Comparison of ENCODE assay signal across 32 mouse cellular contexts in genomic region chr6:141857735-141858531, GRCm38 (mm10). TPM values are rescaled to one million over a fixed set of nuclear protein-coding genes. Genes with fewer than 3 reads are reported as not detected.
A peak's percentile ranks its signal among the peaks of the same experiment; 100 is the strongest.
DNase-seq lines count a peak whose midpoint lies in the region; ATAC-seq and TF ChIP-seq lines count a peak whose summit lies in the region.
"Had no signal": no experiment of that assay in that cellular context is flagged by ENCODE, and none has a peak within 500 bp of the region (broad histone marks: within the 10 kb centered on the region; RNA-seq: fewer than 3 reads in every experiment).

No protein-coding gene starts in this region.

- peak; percentile 29 for DNase-seq in hindbrain, postnatal 0 days (ENCODE audit: low spot score)
- no peak for DNase-seq in hindbrain, embryonic 11.5 days (ENCODE audit: low spot score)
- DNase-seq in lung, embryonic 14.5 days = peak; percentile 71
- DNase-seq in lung, postnatal 4 days = no peak
- DNase-seq in urinary bladder, postnatal 14 days (ENCODE audit: low spot score) = peak; percentile 10
- DNase-seq in urinary bladder, postnatal 10 days (ENCODE audit: low spot score) = no peak
- DNase-seq in ovary, postnatal 14 days (ENCODE audit: low spot score) = no peak
- DNase-seq: adrenal gland, postnatal 10 days; cerebellum, adult 9-10 months; forebrain, postnatal 0 days; gastrocnemius, postnatal 10 days; heart, postnatal 14 days; kidney, adult 8-10 months; right cerebral cortex, adult 18-20 months; spleen, adult 18-20 months; thymus, postnatal 14 days had no signal

- H3K36me3 ChIP-seq in hindbrain, postnatal 0 days (ENCODE audit: insufficient read depth, low read length) = no peaks in the 10 kb centered on the region
- no peaks in the 10 kb centered on the region for H3K36me3 ChIP-seq in hindbrain, embryonic 11.5 days (ENCODE audit: control insufficient read depth, insufficient read depth, low read length)
- H3K36me3 ChIP-seq in lung, embryonic 14.5 days (ENCODE audit: insufficient read depth) = no peaks in the 10 kb centered on the region
- H3K36me3 ChIP-seq: hindbrain, embryonic 10.5 days; intestine, embryonic 15.5 days; midbrain, embryonic 10.5 days had no signal

- H3K9ac ChIP-seq in hindbrain, postnatal 0 days (replicated peaks; ENCODE audit: low read length) = no peak overlapping the region
- H3K9ac ChIP-seq in hindbrain, embryonic 11.5 days (ENCODE audit: low read depth, low read length) = no peak overlapping the region
- no peak overlapping the region for H3K9ac ChIP-seq in lung, embryonic 14.5 days
- H3K9ac ChIP-seq: forebrain, postnatal 0 days; intestine, embryonic 15.5 days had no signal

- no peak overlapping the region for H3K4me3 ChIP-seq in hindbrain, postnatal 0 days (ENCODE audit: low read length)
- no peak overlapping the region for H3K4me3 ChIP-seq in hindbrain, embryonic 11.5 days (ENCODE audit: low read depth, low read length)
- no peak overlapping the region for H3K4me3 ChIP-seq in lung, embryonic 14.5 days (ENCODE audit: low read depth, low read length)
- H3K4me3 ChIP-seq: erythroblast, embryonic 14.5 days; hindbrain, embryonic 10.5 days; intestine, embryonic 15.5 days; midbrain, embryonic 10.5 days had no signal

- no peaks in the 10 kb centered on the region for H3K4me1 ChIP-seq in hindbrain, postnatal 0 days (ENCODE audit: insufficient read depth, low read length)
- H3K4me1 ChIP-seq in hindbrain, embryonic 11.5 days (replicated peaks; ENCODE audit: control insufficient read depth, insufficient read depth, low read length) = no peaks in the 10 kb centered on the region
- no peaks in the 10 kb centered on the region for H3K4me1 ChIP-seq in lung, embryonic 14.5 days (ENCODE audit: insufficient read depth)
- H3K4me1 ChIP-seq: hindbrain, embryonic 10.5 days; intestine, embryonic 15.5 days had no signal

- ATAC-seq in hindbrain, postnatal 0 days = no peak
- ATAC-seq in hindbrain, embryonic 11.5 days (ENCODE audit: low FRiP score) = no peak
- ATAC-seq in lung, embryonic 14.5 days (ENCODE audit: insufficient read depth) = no peak; the same call in 1 of the 2 replicates
- ATAC-seq: forebrain, postnatal 0 days; hindbrain, embryonic 16.5 days; intestine, embryonic 15.5 days; Patski had no signal

- TF ChIP-seq CTCF in hindbrain, postnatal 0 days (IDR thresholded peaks at IDR 0.05; ENCODE audit: low read depth) = no peak
- no peak for TF ChIP-seq CTCF in lung, embryonic 14.5 days (IDR thresholded peaks at IDR 0.05; ENCODE audit: low read depth)

- H3K27ac ChIP-seq in hindbrain, postnatal 0 days = no peak overlapping the region
- no peak overlapping the region for H3K27ac ChIP-seq in hindbrain, embryonic 11.5 days (ENCODE audit: low read depth, low read length)
- no peak overlapping the region for H3K27ac ChIP-seq in lung, embryonic 14.5 days (ENCODE audit: low read depth)
- H3K27ac ChIP-seq: hindbrain, embryonic 10.5 days; intestine, embryonic 15.5 days; kidney, postnatal 0 days; midbrain, embryonic 10.5 days had no signal

- no peaks in the 10 kb centered on the region for H3K9me3 ChIP-seq in hindbrain, postnatal 0 days (ENCODE audit: low read length)
- no peaks in the 10 kb centered on the region for H3K9me3 ChIP-seq in hindbrain, embryonic 11.5 days (ENCODE audit: control insufficient read depth, low read length)
- H3K9me3 ChIP-seq in lung, embryonic 14.5 days (ENCODE audit: low read depth, low read length) = no peaks in the 10 kb centered on the region
- H3K9me3 ChIP-seq: hindbrain, embryonic 10.5 days; intestine, embryonic 15.5 days; midbrain, embryonic 10.5 days had no signal

- no peaks in the 10 kb centered on the region for H3K27me3 ChIP-seq in hindbrain, postnatal 0 days (ENCODE audit: insufficient read depth, low read length)
- no peaks in the 10 kb centered on the region for H3K27me3 ChIP-seq in hindbrain, embryonic 11.5 days (ENCODE audit: control insufficient read depth, insufficient read depth, low read length)
- H3K27me3 ChIP-seq in lung, embryonic 14.5 days (ENCODE audit: insufficient read depth, low read length) = no peaks in the 10 kb centered on the region
- H3K27me3 ChIP-seq: intestine, embryonic 15.5 days had no signal

- WGBS in hindbrain, postnatal 0 days = 75% methylated on average over 8 of the region's 8 CpGs
- 89% methylated on average over 8 of the region's 8 CpGs for WGBS in hindbrain, embryonic 11.5 days
- WGBS in lung, embryonic 14.5 days = 57% methylated on average over 8 of the region's 8 CpGs

- no peak overlapping the region for H3K4me2 ChIP-seq in hindbrain, postnatal 0 days (ENCODE audit: low read depth, low read length)
- no peak overlapping the region for H3K4me2 ChIP-seq in hindbrain, embryonic 11.5 days (replicated peaks; ENCODE audit: low read depth, low read length)
- H3K4me2 ChIP-seq in lung, embryonic 14.5 days = no peak overlapping the region
- H3K4me2 ChIP-seq: intestine, embryonic 15.5 days; liver, embryonic 11.5 days had no signal

RNA-seq across cellular contexts. Expression of gene Slco1a4, which starts 1.9 kb away (rescaled TPM):
- 5.3 and 5.4 TPM in 2 replicates for total RNA-seq in hindbrain, postnatal 0 days (2014; rRNA removed)
- 5.5 and 6.2 TPM in 2 replicates for polyA plus RNA-seq in hindbrain, postnatal 0 days (2015; fragmentation: Nextera tagmentation; extraction: Ambion mirVana)
- not detected in 2 replicates for polyA plus RNA-seq in hindbrain, embryonic 11.5 days (2014; fragmentation: Nextera tagmentation; extraction: Ambion mirVana)
- not detected in 2 replicates for polyA plus RNA-seq in lung, embryonic 14.5 days (2014; fragmentation: Nextera tagmentation; extraction: Ambion mirVana)
- total RNA-seq: megakaryocyte progenitor cell, adult 5-6 weeks; MEL; monocyte, adult 5-6 weeks had no signal
- polyA plus RNA-seq: erythroblast, embryonic 14.5 days; forebrain, embryonic 11.5 days; hindbrain, embryonic 10.5 days; intestine, embryonic 15.5 days; large intestine, adult 2 months; limb, embryonic 11.5 days; liver, embryonic 11.5 days; midbrain, embryonic 10.5 days; neural tube, embryonic 14.5 days; stomach, embryonic 16.5 days had no signal

Comparison
In these comparisons a context has a peak if more than half of its experiments do, and no peak if none do; other contexts are left out.
1. DNase-seq: peak in hindbrain, postnatal 0 days (single experiment), lung, embryonic 14.5 days (single experiment) and urinary bladder, postnatal 14 days (single experiment); none in hindbrain, embryonic 11.5 days (single experiment), lung, postnatal 4 days (0 of 2), urinary bladder, postnatal 10 days (single experiment) and ovary, postnatal 14 days (single experiment).